Mouse (Mus musculus): Measurements from ENCODE around the gene Npepl1.

GRCm38 (mm10) chr2:174118141-174118540 lies 8.0 kb downstream of the Npepl1 start:
- TF ChIP-seq ZC3H11A (IDR thresholded peaks at IDR 0.05; ENCODE audit: borderline replicate concordance, low read depth, low read length) (no peak), MAFK (IDR thresholded peaks at IDR 0.05; ENCODE audit: insufficient read depth, low read depth, low read length) (no peak)
